Mouse (Mus musculus): ENCODE data around the gene Kif26a. TPM values are rescaled to one million over a fixed set of nuclear protein-coding genes. Genes with fewer than 3 reads are reported as not detected.

Gene Kif26a
- polyA plus RNA-seq, 1 experiment from 2014 or later = 3.9 TPM

DNA sequence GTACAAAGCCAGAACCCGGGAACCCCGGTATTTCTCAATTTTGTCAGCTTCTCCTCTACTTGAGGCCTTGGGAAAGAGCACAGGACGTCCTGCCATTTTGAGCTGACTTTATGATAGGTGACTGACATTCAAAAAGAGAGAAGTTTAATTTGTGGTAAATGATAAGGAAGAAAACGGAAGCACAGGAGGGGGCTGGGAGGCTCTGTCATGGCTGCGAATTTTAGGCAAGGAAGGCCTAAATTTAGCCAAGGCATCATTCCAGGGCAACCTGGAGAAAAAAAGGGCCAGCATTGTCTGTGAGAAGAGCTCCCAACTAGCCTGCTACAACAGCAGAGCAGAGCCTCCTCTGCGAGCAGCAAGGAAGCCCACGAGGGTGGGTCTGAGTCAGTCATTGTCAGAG lies 5.3 kb upstream of the Kif26a start:
- Histone ChIP-seq H3K27me3 (ENCODE audit: low read depth, poor library complexity, severe bottlenecking) (peaks cover 60% of the 10 kb centered on the region), H3K4me3 (no peak overlapping the region), H3K9me3 (replicated peaks) (no peaks in the 10 kb centered on the region), H3K36me3 (no peaks in the 10 kb centered on the region), H3K27ac (no peak overlapping the region), H3K4me1 (peaks cover 24% of the 10 kb centered on the region)
- DNase-seq (ENCODE audit: low spot score) = no peak
- 61% methylated on average over 7 of the region's 7 CpGs for WGBS

DNA sequence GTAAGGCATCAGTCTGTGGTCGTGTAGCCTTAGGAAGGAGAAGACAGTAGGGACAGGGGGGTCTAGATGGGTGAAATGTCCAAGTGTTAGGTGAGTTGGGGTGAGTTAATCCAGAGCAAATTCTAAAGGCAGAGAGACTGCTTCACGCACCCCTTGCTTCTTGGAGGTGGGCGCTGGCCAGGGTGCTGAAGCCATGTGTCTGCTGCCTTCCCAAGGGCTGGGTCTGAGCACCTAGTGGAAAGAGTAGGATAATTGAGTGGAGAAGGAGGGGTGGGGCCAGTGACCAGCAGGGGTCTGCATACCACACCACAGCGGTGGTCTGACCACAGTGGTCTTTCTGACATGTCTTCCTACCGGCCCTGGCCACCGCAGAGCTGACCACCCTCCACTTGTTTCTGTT lies 4.7 kb upstream of the Kif26a start:
- Histone ChIP-seq H3K4me3 (no peak overlapping the region), H3K4me1 (peaks cover 30% of the 10 kb centered on the region), H3K36me3 (no peaks in the 10 kb centered on the region), H3K9me3 (replicated peaks) (no peaks in the 10 kb centered on the region), H3K27me3 (ENCODE audit: low read depth, poor library complexity, severe bottlenecking) (peaks cover 57% of the 10 kb centered on the region), H3K27ac (no peak overlapping the region)
- 5% methylated on average over 6 of the region's 6 CpGs for WGBS
- peak; percentile 86 for DNase-seq (ENCODE audit: low spot score)

DNA sequence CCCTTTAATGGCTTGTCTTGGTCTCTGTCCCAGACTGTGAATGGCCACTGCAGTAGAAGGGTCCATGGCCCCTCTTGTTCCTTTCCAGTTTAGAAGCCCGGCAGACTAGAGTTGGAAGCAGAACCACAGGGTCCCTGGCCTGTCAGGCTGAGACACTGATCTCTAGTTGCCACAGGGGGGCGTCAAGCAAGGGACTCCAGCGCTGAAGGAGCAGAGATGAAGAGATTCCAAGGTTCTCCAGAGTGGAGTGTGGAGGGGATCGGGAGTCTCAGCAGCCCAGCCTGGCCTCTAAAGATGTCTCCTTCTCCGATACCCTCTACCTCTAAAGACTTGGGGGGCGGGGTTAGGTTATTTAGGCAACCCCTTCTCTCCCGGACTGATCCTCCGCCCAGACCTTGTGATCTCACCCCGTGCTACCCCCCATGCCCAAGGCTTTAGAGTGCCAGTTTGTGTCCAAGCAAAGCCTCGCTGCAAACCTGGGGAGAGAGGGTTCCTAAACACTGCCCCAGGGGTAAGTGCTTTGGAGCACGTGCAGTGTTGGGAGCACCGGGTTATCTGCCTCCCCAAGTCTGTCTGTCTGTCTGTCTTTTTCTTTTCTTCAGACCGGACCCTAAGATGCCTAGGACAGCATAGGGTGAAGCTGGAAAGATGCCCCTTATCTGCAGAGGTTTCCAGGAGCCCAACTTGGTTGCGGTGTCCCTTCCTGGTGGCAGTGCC lies 2.7 kb upstream of the Kif26a start:
- DNase-seq (ENCODE audit: low spot score) = peak; percentile 58
- Histone ChIP-seq H3K36me3 (no peaks in the 10 kb centered on the region), H3K27me3 (ENCODE audit: low read depth, poor library complexity, severe bottlenecking) (peaks cover 66% of the 10 kb centered on the region), H3K4me1 (peaks cover 50% of the 10 kb centered on the region), H3K9me3 (replicated peaks) (no peaks in the 10 kb centered on the region), H3K4me3 (peak overlapping the region; percentile 64), H3K27ac (no peak overlapping the region)
- WGBS = 8% methylated on average over 14 of the region's 14 CpGs

DNA sequence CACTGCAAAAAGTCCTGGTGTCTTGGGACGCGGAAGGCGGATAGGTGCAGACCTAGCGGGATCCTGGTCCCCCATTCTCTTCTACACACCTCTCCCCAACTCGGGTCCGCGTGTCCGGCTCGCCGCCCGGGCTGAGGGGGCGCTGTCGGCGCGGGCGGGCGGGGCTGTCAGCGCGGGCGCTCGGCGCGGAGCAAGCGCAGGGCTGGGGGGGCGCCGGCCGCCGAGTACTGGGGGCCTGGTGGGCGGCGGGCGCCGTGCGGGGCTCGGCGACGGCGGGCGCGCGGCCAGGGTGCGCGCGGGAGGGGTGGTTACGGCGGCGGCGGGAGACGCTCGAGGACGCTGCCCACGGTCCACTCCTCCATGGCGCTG lies 2.2 kb upstream of the Kif26a start:
- Histone ChIP-seq H3K36me3 (no peaks in the 10 kb centered on the region), H3K27me3 (ENCODE audit: low read depth, poor library complexity, severe bottlenecking) (peaks cover 71% of the 10 kb centered on the region), H3K4me3 (peak overlapping the region; percentile 64), H3K9me3 (replicated peaks) (no peaks in the 10 kb centered on the region), H3K27ac (peak overlapping the region; percentile 50), H3K4me1 (peaks cover 55% of the 10 kb centered on the region)
- WGBS = under 1% methylated on average over 42 of the region's 52 CpGs
- peak; percentile 54 for DNase-seq (ENCODE audit: low spot score)

DNA sequence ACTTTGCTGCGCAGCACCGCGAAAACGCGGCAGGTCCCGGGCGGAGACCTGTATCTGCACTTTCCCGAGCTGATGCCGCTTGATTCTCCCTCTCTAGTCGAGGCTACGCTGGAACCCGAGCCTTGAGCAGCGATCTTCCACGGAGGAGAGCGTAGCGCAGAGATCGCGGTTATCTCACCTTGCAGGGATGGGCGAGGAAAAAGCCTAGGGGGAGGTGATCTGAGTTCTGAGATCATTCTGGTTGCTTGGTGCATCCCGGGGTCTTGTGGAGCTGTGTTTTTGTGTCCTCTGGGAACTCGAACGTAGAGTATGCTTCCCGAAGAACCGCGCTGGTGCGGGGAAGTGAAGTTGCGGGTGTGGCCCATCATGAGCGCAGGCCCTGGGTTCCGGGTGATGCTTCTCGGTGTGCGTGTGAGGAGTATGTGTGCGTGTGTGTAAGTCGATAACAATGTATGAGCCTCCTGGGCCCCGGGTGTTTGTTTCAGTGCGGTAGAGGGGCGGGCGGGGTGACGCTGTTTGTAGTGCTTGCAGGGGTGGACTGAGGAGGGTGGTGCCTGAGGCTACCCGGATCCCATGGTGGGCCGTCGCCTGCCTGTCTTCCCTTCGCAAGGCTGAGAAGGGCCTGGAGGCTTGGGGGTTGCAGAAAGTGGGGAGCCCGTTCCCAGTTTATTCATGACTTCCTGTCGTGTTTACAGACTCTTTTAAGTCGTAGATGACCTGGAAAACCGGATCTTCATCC lies 1.5 kb upstream of the Kif26a start:
- peak; percentile 64 for DNase-seq (ENCODE audit: low spot score)
- H3K27me3 ChIP-seq (ENCODE audit: low read depth, poor library complexity, severe bottlenecking) = peaks cover 76% of the 10 kb centered on the region
- 1% methylated on average over 46 of the region's 46 CpGs for WGBS
- H3K4me1 ChIP-seq = peaks cover 62% of the 10 kb centered on the region
- no peaks in the 10 kb centered on the region for H3K9me3 ChIP-seq (replicated peaks)
- H3K4me3 ChIP-seq = peak overlapping the region; percentile 64
- peak overlapping the region; percentile 50 for H3K27ac ChIP-seq
- H3K36me3 ChIP-seq = no peaks in the 10 kb centered on the region

DNA sequence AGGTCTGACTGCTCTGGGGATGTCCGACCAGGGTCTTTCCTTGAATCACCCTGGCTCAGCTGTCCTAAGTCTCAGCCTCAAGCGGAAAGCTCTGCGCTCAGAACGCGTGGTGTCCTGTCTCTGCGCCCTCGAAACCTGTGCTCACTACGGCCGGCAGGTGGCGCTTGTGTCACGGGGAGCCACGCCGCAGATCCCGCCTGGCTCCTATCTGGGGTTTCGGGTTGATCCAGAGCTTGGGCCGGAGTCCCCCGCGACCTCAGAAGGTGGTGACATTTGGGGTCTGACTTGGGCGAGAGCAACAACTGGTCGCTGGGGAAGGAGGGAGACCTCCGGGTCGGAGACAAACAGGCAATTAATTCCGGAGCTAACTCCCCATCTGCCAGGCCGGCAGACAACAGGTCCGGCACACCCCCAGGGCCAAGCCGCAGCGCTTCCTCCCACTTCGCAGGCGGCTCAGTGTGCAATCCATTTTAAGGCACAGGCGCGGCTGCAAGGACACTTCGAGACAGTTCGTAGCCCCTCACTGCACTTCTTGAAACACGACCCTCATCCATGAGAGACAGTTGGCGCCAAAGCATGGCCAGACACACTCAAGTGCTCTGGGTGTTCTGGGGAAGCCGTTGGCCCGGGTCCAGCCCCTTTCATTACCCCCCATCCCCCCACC lies 665 bp upstream of the Kif26a start:
- peak; percentile 96 for DNase-seq (ENCODE audit: low spot score)
- H3K9me3 ChIP-seq (replicated peaks) = no peaks in the 10 kb centered on the region
- H3K4me1 ChIP-seq = peaks cover 70% of the 10 kb centered on the region
- peaks cover 74% of the 10 kb centered on the region for H3K27me3 ChIP-seq (ENCODE audit: low read depth, poor library complexity, severe bottlenecking)
- under 1% methylated on average over 37 of the region's 37 CpGs for WGBS
- 0 out of 2 replicates have a peak, but pooled peaks cover 3% of the 10 kb centered on the region for H3K36me3 ChIP-seq
- peak overlapping the region; percentile 90 for H3K27ac ChIP-seq
- peak overlapping the region; percentile 64 for H3K4me3 ChIP-seq

DNA sequence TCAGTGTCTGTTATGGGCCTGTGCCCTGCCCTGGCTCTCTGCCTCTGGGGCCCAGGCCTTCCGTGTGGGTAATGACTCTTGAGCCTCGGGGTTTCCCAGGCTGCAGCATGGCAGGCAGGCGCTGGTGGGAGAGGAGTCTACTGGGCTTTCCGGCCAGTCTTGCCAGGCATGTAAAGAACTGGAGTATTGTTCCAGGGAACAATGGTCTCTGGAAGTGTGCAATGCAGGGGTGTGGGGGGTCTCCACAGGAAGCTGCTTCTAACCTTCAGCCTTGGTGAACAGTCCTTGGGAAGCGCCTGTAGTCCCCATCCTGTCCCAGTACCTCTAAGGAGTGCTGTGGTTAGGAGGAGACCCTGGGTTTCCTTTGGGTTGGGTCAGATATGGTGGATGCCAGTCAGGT lies 1.4 kb downstream of the Kif26a start:
- Histone ChIP-seq H3K27me3 (ENCODE audit: low read depth, poor library complexity, severe bottlenecking) (peaks cover 54% of the 10 kb centered on the region), H3K36me3 (0 out of 2 replicates have a peak, but pooled peaks cover 3% of the 10 kb centered on the region)
- 36% methylated on average over 5 of the region's 5 CpGs for WGBS

DNA sequence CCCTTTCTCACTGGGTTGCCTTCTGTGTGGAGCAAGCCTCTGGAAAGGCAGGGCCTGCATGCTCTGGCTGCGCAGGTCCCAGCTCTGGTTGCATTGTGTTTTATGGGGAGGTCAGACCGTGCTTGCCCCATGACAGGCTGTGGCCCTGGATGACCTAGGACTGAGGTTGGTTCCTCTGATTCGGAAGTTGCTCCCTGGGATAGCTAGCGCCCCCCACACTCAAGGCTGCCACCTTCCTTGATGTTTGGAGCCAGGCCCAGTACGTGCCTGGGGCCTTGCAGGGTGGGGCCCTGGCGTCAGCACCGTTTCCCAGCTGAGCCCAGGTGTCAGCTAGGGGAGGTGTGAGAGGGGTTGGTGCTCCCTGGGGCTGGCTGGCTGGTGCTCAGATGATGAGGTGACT lies 4.0 kb downstream of the Kif26a start:
- Histone ChIP-seq H3K4me1 (peaks cover 100% of the 10 kb centered on the region), H3K27me3 (ENCODE audit: low read depth, poor library complexity, severe bottlenecking) (peaks cover 28% of the 10 kb centered on the region), H3K9me3 (replicated peaks) (no peaks in the 10 kb centered on the region), H3K4me3 (no peak overlapping the region), H3K27ac (peak overlapping the region; percentile 86), H3K36me3 (0 out of 2 replicates have a peak, but pooled peaks cover 11% of the 10 kb centered on the region)
- 38% methylated on average over 7 of the region's 7 CpGs for WGBS
- no peak for DNase-seq (ENCODE audit: low spot score)

More for the DNA sequence above, 1.4 kb downstream of the Kif26a start:
- Histone ChIP-seq H3K4me1 (peaks cover 90% of the 10 kb centered on the region), H3K27ac (peak overlapping the region; percentile 90), H3K9me3 (replicated peaks) (no peaks in the 10 kb centered on the region), H3K4me3 (peak overlapping the region; percentile 64)
- no peak for DNase-seq (ENCODE audit: low spot score)

DNA sequence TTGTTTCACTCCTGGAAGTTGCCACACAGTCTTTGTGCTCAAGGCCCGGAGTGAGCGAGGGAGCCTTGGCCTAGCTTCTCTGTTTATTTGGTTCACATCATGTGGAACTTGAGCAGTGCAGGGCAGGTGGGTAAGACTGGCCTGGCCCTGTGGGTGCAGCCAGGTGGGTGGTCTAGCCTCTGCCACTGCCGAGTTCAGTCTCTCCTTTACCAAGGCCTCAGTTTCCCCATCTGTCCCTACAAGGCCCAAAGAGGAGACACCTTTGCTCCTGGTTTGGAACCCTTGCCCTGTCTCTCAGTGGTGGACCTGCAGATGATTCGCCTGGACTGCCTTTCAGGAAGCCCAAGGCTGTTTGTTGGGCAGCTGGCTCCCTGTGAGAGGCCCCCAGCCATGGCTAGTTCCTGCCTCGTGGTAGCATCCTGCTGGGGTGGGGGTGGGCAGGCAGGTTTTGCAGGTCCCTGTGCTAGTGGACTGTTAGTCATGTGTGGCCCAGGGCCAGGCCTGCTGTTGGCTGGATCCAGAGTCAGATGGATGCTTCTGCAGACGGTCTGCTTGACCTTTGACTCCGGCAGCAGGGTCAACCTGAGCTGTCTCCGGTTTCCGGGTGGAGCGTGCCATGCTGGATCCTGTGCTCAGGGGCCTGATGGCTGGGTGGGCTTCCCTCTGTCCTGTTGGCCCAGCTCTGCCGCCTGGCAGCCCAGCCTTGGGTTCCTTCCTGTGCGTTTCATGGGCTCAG lies 5.4 kb downstream of the Kif26a start:
- Histone ChIP-seq H3K36me3 (peaks cover 11% of the 10 kb centered on the region; the same call in 1 of the 2 replicates), H3K27ac (peak overlapping the region; percentile 86), H3K27me3 (ENCODE audit: low read depth, poor library complexity, severe bottlenecking) (peaks cover 25% of the 10 kb centered on the region; the same call in 1 of the 2 replicates), H3K4me3 (peak overlapping the region; percentile 18; the same call in 1 of the 2 replicates), H3K9me3 (replicated peaks) (no peaks in the 10 kb centered on the region), H3K4me1 (peaks cover 100% of the 10 kb centered on the region)
- 25% methylated on average over 12 of the region's 12 CpGs for WGBS
- peak; percentile 65 for DNase-seq (ENCODE audit: low spot score)

DNA sequence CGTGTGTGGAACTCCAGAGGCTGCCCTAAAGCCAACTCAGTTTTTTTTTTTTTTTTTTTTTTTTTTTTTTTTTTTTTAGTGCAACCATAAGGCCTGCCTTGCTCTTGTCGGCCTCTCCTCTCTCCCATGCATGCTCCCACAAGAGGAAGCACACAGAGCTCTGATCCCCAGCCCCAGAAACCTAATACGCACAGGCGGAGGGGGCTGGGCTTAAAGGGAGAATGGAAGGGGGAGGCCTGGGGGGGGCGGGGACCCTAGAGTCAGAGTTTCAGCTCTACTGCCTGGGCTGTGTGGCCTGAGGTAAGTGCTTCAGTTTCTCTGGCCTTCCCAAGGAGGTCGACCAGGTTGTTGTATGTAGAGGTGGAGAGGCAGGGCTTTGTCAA lies 6.0 kb downstream of the Kif26a start:
- 27% methylated on average over 6 of the region's 6 CpGs for WGBS

DNA sequence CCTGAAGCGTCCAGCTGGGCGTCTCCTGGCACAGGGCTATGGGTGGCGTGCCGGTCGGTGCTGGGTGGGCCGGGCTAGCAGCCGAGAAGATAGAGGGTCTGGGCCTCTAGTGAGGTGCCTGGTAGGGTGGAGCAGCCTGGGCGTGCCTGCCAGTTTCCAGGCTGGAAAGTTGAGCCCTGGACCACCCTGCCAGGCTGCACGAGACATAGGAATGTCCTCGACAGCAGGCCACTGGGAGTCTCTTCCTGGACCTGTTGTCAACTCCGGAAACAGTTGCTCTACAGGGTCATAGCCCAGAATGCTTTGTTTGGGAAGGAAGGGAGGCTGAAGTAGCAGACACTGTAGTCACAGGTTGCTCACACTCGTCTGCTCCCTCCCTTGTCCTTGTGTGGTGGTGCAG lies 7.6 kb downstream of the Kif26a start:
- peaks cover 7% of the 10 kb centered on the region; the same call in 1 of the 2 replicates for H3K27me3 ChIP-seq (ENCODE audit: low read depth, poor library complexity, severe bottlenecking)
- DNase-seq (ENCODE audit: low spot score) = no peak
- peaks cover 33% of the 10 kb centered on the region for H3K36me3 ChIP-seq
- no peaks in the 10 kb centered on the region for H3K9me3 ChIP-seq (replicated peaks)
- H3K4me1 ChIP-seq = peaks cover 90% of the 10 kb centered on the region
- WGBS = 84% methylated on average over 12 of the region's 12 CpGs
- peak overlapping the region; percentile 86 for H3K27ac ChIP-seq
- no peak overlapping the region for H3K4me3 ChIP-seq

More for the DNA sequence above, 6.0 kb downstream of the Kif26a start:
- Histone ChIP-seq H3K27me3 (ENCODE audit: low read depth, poor library complexity, severe bottlenecking) (peaks cover 23% of the 10 kb centered on the region; the same call in 1 of the 2 replicates), H3K4me1 (peaks cover 100% of the 10 kb centered on the region), H3K9me3 (replicated peaks) (no peaks in the 10 kb centered on the region), H3K4me3 (no peak overlapping the region), H3K36me3 (peaks cover 17% of the 10 kb centered on the region), H3K27ac (peak overlapping the region; percentile 86)
- peak; percentile 61 for DNase-seq (ENCODE audit: low spot score)

DNA sequence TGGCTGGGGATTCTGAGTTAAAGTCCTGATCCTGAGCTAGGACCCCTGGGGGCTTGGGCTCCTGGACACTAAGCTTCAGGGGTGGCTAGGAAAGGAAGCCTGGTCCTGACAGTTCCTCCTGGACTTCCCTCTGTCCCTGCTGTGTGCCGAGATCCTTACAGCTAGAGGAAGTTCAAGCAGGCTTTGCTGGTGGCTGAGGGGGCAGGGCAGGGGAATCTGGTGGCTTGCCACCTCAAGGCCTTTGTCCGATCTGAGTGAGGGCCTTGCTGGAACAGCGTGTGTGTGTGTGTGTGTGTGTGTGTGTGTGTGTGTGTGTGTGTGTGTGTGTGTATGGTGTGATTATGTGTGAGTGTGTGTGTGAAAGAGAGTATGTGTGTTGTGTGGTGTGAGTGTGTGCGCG lies 8.5 kb downstream of the Kif26a start:
- H3K4me1 ChIP-seq = peaks cover 85% of the 10 kb centered on the region
- no peaks in the 10 kb centered on the region for H3K27me3 ChIP-seq (ENCODE audit: low read depth, poor library complexity, severe bottlenecking)
- H3K36me3 ChIP-seq = peaks cover 42% of the 10 kb centered on the region
- 66% methylated on average over 5 of the region's 5 CpGs for WGBS
- DNase-seq (ENCODE audit: low spot score) = no peak
- no peak overlapping the region for H3K4me3 ChIP-seq
- peak overlapping the region; percentile 86 for H3K27ac ChIP-seq
- no peaks in the 10 kb centered on the region for H3K9me3 ChIP-seq (replicated peaks)
